Mouse (Mus musculus) C2C12 (cell line): ENCODE results near the gene Fam3c.

Source experiments
- CTCF ChIP-seq: IDR thresholded peaks from one replicate; pipeline ENCODE4 v1.5.1; 2011; ENCODE audit not compliant: control insufficient read depth, insufficient read depth, insufficient read length
- MAX ChIP-seq: IDR thresholded peaks from one replicate; pipeline ENCODE4 v1.6.1; 2011; ENCODE audit warnings: mild to moderate bottlenecking, control low read depth
- MYOD1 ChIP-seq: IDR thresholded peaks from one replicate; pipeline ENCODE4 v1.6.1; 2011; ENCODE audit warnings: low read depth; ENCODE audit not compliant: control insufficient read depth, insufficient read length
- USF1 ChIP-seq: IDR thresholded peaks from one replicate; pipeline ENCODE4 v1.6.1; 2011; ENCODE audit warnings: low read depth, mild to moderate bottlenecking, control low read depth, moderate library complexity

DNA sequence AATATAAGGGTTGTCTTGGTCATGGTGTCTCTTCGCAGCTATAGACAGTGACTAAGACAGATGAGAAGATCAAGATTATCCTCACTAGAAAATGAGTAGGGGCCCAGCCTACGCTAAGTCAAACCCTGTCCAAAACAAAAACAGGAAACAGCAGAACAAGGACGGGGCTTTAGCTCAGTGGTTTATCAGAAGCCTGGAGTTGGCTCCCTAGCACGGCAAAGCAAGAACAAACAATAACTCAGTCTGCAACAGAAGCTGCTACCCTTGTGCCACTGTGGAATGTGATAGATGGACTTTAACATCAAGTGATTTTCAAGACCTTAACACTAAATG lies 5.8 kb downstream of the Fam3c start:
- TF ChIP-seq CTCF: no peak
- TF ChIP-seq MAX: no peak
- no peak for TF ChIP-seq USF1
- TF ChIP-seq MYOD1: no peak
